Mouse (Mus musculus) hindbrain, embryonic 14.5 days (tissue): ENCODE data around the gene Olfr69. TPM values are rescaled to one million over a fixed set of nuclear protein-coding genes. Genes with fewer than 3 reads are reported as not detected.
"Not testable (repeated sequence)": the region's sequence is repeated elsewhere in the genome, so short reads cannot be mapped to it uniquely, and the experiment has no call there.

Experiments used
- ATAC-seq: fragments of 200-750 bp; cut with Nextera tagmentation; 2 replicates; pipeline ENCODE4 v1.8.0; 2017; ENCODE audit warnings: moderate number of reproducible peaks, mild to moderate bottlenecking, moderate TSS enrichment, moderate library complexity; ENCODE audit not compliant: low FRiP score
- DNase-seq: peaks from one replicate; pipeline ENCODE4 v3.0.0-alpha.2; 2015; ENCODE audit warnings: low spot score
- H3K27ac ChIP-seq: fragments of 300-500 bp; sonication (generic); 2 replicates; pipeline ENCODE4 v1.5.1; 2014; ENCODE audit warnings: mild to moderate bottlenecking, moderate library complexity
- H3K27me3 ChIP-seq: fragments of 300-500 bp; sonication (generic); 2 replicates; pipeline ENCODE4 v1.6.1; 2014; ENCODE audit warnings: mild to moderate bottlenecking, low read length, mixed read lengths; ENCODE audit not compliant: control insufficient read depth, insufficient read depth
- H3K36me3 ChIP-seq: fragments of 300-500 bp; sonication (generic); replicated peaks from 2 replicates; pipeline ENCODE4 v1.6.1; 2014; ENCODE audit not compliant: control insufficient read depth, insufficient read depth
- H3K4me1 ChIP-seq: fragments of 300-500 bp; sonication (generic); replicated peaks from 2 replicates; pipeline ENCODE4 v1.6.1; 2014; ENCODE audit warnings: antibody characterized with exemption, low read length, mixed read lengths; ENCODE audit not compliant: control insufficient read depth, insufficient read depth
- H3K4me2 ChIP-seq: fragments of 300-500 bp; sonication (generic); replicated peaks from 2 replicates; pipeline ENCODE4 v1.6.1; 2014; ENCODE audit warnings: mild to moderate bottlenecking, moderate library complexity
- H3K4me3 ChIP-seq: fragments of 300-500 bp; sonication (generic); replicated peaks from 2 replicates; pipeline ENCODE4 v1.5.1; 2014; ENCODE audit warnings: mild to moderate bottlenecking, low read length
- H3K9ac ChIP-seq: fragments of 300-500 bp; sonication (generic); 2 replicates; pipeline ENCODE4 v1.6.1; 2014
- H3K9me3 ChIP-seq: fragments of 300-500 bp; sonication (generic); 2 replicates; pipeline ENCODE4 v1.6.1; 2016; ENCODE audit warnings: low read length; ENCODE audit not compliant: control insufficient read depth
- WGBS: fragments of 180-500 bp; shearing (Covaris S2); extraction: QIAGEN DNeasy Blood & Tissue Kit; methylation state at CpG from one replicate; pipeline ENCODE4 v1.1.7; 2014; 5-methylcytosine and 5-hydroxymethylcytosine counted together
- polyA plus RNA-seq: library from polyadenylated mRNA; unstranded; fragments of >200 nt; fragmentation: Nextera tagmentation; extraction: Ambion mirVana; gene quantifications from 2 replicates; pipeline ENCODE4 v1.2.1, GENCODE M21; 2014

Olfr69 gene
- polyA plus RNA-seq, 1 experiment from 2014 or later: not detected

- Histone ChIP-seq H3K9me3 (no peaks in the 10 kb centered on the region), H3K9ac (no peak within 1 kb of the TSS)
- WGBS: 47% methylated on average over 2 of the region's 2 CpGs
Observed at GRCm38 (mm10) chr7:103757233-103757632, 14.2 kb downstream of the Olfr69 start, which contains the start of gene Olfr630. Olfr630 (minus strand) TSS chr7:103757333.

GRCm38 (mm10) chr7:103744843-103745242, 26.6 kb downstream of the Olfr69 start, which contains the start of gene Olfr629:
Olfr629 (minus strand) TSS chr7:103744943.
- Histone ChIP-seq H3K4me2 (no peak within 1 kb of the TSS), H3K27me3 (no peaks in the 10 kb centered on the region), H3K4me1 (no peaks in the 10 kb centered on the region), H3K9me3 (peaks cover 5% of the 10 kb centered on the region; the same call in 1 of the 2 replicates), H3K4me3 (no peak within 1 kb of the TSS), H3K27ac (no peak within 1 kb of the TSS), H3K9ac (no peak within 1 kb of the TSS), H3K36me3 (no peaks in the 10 kb centered on the region)
- DNase-seq (no peak), ATAC-seq (no peak)
- WGBS: 85% methylated on average over 2 of the region's 2 CpGs

More at GRCm38 (mm10) chr7:103757233-103757632, 14.2 kb downstream of the Olfr69 start, which contains the start of gene Olfr630:
- H3K4me2 ChIP-seq: no peak within 1 kb of the TSS
- no peak within 1 kb of the TSS for H3K27ac ChIP-seq
- H3K4me1 ChIP-seq: no peaks in the 10 kb centered on the region
- H3K4me3 ChIP-seq: no peak within 1 kb of the TSS
- ATAC-seq (no peak), DNase-seq (no peak)
- H3K36me3 ChIP-seq: no peaks in the 10 kb centered on the region
- H3K27me3 ChIP-seq: no peaks in the 10 kb centered on the region

GRCm38 (mm10) chr7:103730074-103730473, 41.3 kb downstream of the Olfr69 start, which contains the start of gene Olfr628:
Olfr628 (plus strand) TSS chr7:103730374.
- 95% methylated on average over 1 of the region's 1 CpGs for WGBS
- no peak within 1 kb of the TSS for H3K4me3 ChIP-seq
- DNase-seq (no peak), ATAC-seq (no peak)
- H3K4me2 ChIP-seq: no peak within 1 kb of the TSS
- no peak within 1 kb of the TSS for H3K27ac ChIP-seq
- no peaks in the 10 kb centered on the region for H3K9me3 ChIP-seq
- H3K27me3 ChIP-seq: no peaks in the 10 kb centered on the region
- no peak within 1 kb of the TSS for H3K9ac ChIP-seq
- no peaks in the 10 kb centered on the region for H3K36me3 ChIP-seq
- H3K4me1 ChIP-seq: no peaks in the 10 kb centered on the region

- H3K4me1 ChIP-seq, H3K27me3 ChIP-seq, H3K36me3 ChIP-seq, H3K9ac ChIP-seq, H3K4me3 ChIP-seq, H3K27ac ChIP-seq, H3K4me2 ChIP-seq, ATAC-seq, DNase-seq, H3K9me3 ChIP-seq: not testable (repeated sequence)
- WGBS: 100% methylated on average over 1 of the region's 1 CpGs
Observed at GRCm38 (mm10) chr7:103716398-103716797, 55.0 kb downstream of the Olfr69 start.

Other genes starting within 250 kb of the Olfr69 start
- gene Olfr612, start 228.9 kb downstream of the Olfr69 start, polyA plus RNA-seq: not detected in 2 replicates
- not detected in 2 replicates for gene Olfr613, start 223.5 kb downstream of the Olfr69 start, polyA plus RNA-seq
- gene Olfr615, start 215.5 kb downstream of the Olfr69 start, polyA plus RNA-seq: not detected in 2 replicates
- not detected in 2 replicates for gene Olfr616, start 202.5 kb downstream of the Olfr69 start, polyA plus RNA-seq
- gene Olfr617, start 198.5 kb downstream of the Olfr69 start, polyA plus RNA-seq: not detected in 2 replicates
- gene Olfr618, start 181.5 kb downstream of the Olfr69 start, polyA plus RNA-seq: 0.21 TPM in 1 of 2 replicates, not detected in the other
- gene Olfr619, start 171.0 kb downstream of the Olfr69 start, polyA plus RNA-seq: not detected in 2 replicates
- gene Olfr620, start 159.1 kb downstream of the Olfr69 start, polyA plus RNA-seq: not detected in 2 replicates
- not detected in 2 replicates for gene Olfr622, start 128.9 kb downstream of the Olfr69 start, polyA plus RNA-seq
- gene Olfr623, start 107.9 kb downstream of the Olfr69 start, polyA plus RNA-seq: not detected in 2 replicates
- not detected in 2 replicates for gene Olfr624, start 100.4 kb downstream of the Olfr69 start, polyA plus RNA-seq
- not detected in 2 replicates for gene Olfr625-ps1, start 88.9 kb downstream of the Olfr69 start, polyA plus RNA-seq
- gene Olfr243, start 56.9 kb downstream of the Olfr69 start, polyA plus RNA-seq: not detected in 2 replicates
- not detected in 2 replicates for gene Olfr628, start 41.2 kb downstream of the Olfr69 start, polyA plus RNA-seq
- not detected in 2 replicates for gene Olfr629, start 26.7 kb downstream of the Olfr69 start, polyA plus RNA-seq
- gene Olfr630, start 14.3 kb downstream of the Olfr69 start, polyA plus RNA-seq: not detected in 2 replicates
- gene Olfr68, start 8.1 kb upstream of the Olfr69 start, polyA plus RNA-seq: not detected in 2 replicates
- not detected in 2 replicates for gene Olfr67, start 20.2 kb upstream of the Olfr69 start, polyA plus RNA-seq
- 1,734 and 1,868 TPM in 2 replicates for gene Hbb-bt, start 42.4 kb upstream of the Olfr69 start, polyA plus RNA-seq
- gene Hbb-bs, start 56.5 kb upstream of the Olfr69 start, polyA plus RNA-seq: 4,248 and 5,201 TPM in 2 replicates
- gene Hbb-bh2, start 68.9 kb upstream of the Olfr69 start, polyA plus RNA-seq: not detected in 2 replicates
- gene Hbb-bh1, start 71.6 kb upstream of the Olfr69 start, polyA plus RNA-seq: 2.1 and 3.6 TPM in 2 replicates
- gene Hbb-y, start 81.6 kb upstream of the Olfr69 start, polyA plus RNA-seq: 178 and 712 TPM in 2 replicates
- not detected in 2 replicates for gene Olfr66, start 114.7 kb upstream of the Olfr69 start, polyA plus RNA-seq
- gene Olfr64, start 122.9 kb upstream of the Olfr69 start, polyA plus RNA-seq: not detected in 2 replicates
- not detected in 2 replicates for gene Olfr65, start 131.9 kb upstream of the Olfr69 start, polyA plus RNA-seq
- gene Olfr631, start 157.2 kb upstream of the Olfr69 start, polyA plus RNA-seq: not detected in 2 replicates
- gene Olfr632, start 162.8 kb upstream of the Olfr69 start, polyA plus RNA-seq: not detected in 2 replicates
- gene Olfr633, start 172.8 kb upstream of the Olfr69 start, polyA plus RNA-seq: not detected in 2 replicates
- gene Olfr635, start 199.6 kb upstream of the Olfr69 start, polyA plus RNA-seq: not detected in 2 replicates
- not detected in 2 replicates for gene Olfr638, start 227.2 kb upstream of the Olfr69 start, polyA plus RNA-seq
- 0.03 TPM in 1 of 2 replicates, not detected in the other for gene Olfr639, start 245.7 kb upstream of the Olfr69 start, polyA plus RNA-seq